Mouse (Mus musculus) spleen, postnatal 36 days (tissue): ENCODE measurements at regions not wholly inside any gene's neighbourhood (a gene's known extent, or its start where the extent isn't known, plus 50 kb on each side); places are given as distances from the start of the nearest gene placed in this dataset.

ENCODE experiments used
- DNase-seq, 2 experiments: peaks; one replicate each; pipeline ENCODE4 v3.0.0; 2022; ENCODE audit warnings: low spot score in 2 of 2, mixed read lengths in 1 of 2

DNA sequence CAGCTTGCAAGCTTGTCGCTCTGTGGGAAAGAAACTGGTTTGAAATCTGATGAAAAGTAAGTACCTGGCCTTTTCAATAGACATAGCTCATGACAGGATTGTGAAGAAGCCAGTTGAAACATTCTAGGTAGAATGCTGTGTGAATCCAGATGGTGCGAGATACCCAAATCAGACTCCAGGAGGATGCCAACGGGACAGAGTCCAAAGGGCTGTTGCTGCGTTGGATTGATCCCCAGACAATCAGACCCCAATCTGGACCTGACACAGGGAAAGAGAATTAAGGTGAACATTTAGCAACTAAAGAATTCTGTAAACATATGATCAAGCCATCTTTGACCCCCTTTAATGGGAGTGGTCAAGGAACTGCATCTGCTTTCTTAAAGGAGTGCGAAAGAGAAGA lies 296.6 kb upstream of the Gm15217 start:
- no peak for DNase-seq

DNA sequence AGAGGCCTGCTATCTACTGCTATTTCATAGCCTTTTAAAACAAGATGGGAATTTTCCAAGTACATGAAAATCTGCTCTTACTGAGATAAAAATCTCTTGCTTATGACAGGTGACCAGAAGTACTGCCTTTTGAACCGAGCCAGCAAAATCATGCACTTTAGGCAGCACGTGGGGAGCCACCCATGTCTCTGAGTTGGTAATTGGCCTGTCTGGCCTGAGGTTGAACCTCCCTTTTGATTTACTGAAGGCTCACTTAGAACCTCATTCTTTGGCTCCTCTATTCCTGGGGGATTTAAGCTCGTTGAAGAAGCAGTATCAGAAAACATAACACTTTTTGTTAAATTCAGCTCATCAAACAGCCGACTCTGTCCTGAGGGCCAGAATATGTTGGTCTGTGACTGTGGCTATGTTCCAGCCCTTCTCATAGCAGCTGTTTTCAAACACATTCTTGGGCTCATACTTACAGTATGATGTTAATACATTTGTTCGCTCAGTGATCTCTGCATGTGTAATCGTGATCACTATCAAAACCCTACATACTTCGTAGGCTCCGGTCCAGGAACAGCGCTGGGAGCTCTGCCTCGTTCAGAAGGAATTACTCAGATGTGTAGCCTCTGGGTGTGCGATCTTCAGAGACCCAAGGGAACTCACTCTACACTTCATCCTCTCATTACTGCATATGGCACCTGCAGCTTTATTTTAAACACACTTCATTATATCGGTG lies 290.1 kb upstream of the Gm15217 start:
- DNase-seq = no peak

DNA sequence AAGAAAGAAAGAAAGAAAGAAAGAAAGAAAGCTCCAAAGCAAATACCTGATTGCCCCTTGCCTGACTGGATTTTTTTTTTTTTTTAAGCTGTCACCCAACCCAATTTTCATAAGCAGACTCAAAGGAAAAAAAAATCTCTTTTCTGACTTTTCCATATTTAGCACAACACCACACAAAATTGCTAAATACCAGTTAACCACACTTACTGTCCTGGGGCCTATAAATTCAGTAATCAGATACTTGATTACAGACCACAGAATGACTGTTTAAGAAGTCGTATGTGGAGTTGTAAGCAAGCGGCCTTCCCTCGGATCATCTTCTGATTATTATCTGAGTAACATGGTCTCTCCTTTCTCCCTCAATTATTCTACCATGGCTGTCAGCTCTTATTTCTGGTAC lies 263.3 kb upstream of the Gm15217 start:
- no peak for DNase-seq

- no peak for DNase-seq
These were observed 252.7 kb upstream of the Gm15217 start for GRCm38 (mm10) chr14:46126541-46126940.

DNA sequence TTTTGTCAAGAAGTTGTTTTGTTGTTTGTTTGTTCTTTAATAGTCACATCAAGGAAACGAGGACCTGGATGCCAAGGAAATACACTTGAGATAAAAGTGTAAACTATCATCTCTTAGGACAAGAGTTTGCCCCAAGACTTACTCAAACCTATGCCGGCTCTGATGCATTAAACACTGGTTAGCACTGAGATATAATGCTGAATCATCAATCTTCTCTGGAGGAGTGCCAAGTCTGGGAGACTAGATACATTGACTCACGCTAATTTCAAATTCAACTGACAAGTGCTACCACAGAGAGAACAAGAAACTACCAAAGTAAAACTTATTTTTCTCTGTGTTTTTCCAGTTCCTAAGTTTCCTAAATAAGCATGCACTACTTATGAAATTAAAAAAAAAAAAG lies 249.5 kb upstream of the Gm15217 start:
- DNase-seq = no peak

- no peak for DNase-seq
These were observed 235.0 kb upstream of the Gm15217 start for GRCm38 (mm10) chr14:46144175-46144574.

- DNase-seq = no peak
These were observed 234.5 kb upstream of the Gm15217 start for GRCm38 (mm10) chr14:46144707-46145106.

DNA sequence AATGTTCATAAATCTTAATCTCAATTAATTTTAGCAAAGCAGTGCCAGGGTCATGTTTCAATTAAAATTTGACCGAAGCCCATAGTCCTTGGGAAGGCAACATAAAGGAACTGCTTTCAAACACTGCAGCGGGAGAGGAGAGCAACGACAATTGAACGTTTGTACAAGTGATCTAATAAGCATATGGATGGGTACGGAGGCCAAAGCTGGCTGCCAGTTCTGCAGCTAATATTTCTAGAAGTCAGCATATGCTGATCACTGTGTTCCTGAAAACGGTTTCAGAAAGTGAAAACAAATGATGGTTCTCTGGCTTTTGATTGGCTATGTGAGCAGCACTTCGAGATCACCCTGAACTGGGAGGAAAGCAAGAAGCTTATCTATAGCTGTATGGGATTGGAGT lies 233.6 kb upstream of the Gm15217 start:
- DNase-seq = no peak

- no peak for DNase-seq
These were observed 230.0 kb upstream of the Gm15217 start for GRCm38 (mm10) chr14:46149073-46149661.

- no peak for DNase-seq
These were observed 220.5 kb upstream of the Gm15217 start for GRCm38 (mm10) chr14:46158741-46159140.

- no peak for DNase-seq
These were observed 206.9 kb upstream of the Gm15217 start for GRCm38 (mm10) chr14:46172181-46172874.

DNA sequence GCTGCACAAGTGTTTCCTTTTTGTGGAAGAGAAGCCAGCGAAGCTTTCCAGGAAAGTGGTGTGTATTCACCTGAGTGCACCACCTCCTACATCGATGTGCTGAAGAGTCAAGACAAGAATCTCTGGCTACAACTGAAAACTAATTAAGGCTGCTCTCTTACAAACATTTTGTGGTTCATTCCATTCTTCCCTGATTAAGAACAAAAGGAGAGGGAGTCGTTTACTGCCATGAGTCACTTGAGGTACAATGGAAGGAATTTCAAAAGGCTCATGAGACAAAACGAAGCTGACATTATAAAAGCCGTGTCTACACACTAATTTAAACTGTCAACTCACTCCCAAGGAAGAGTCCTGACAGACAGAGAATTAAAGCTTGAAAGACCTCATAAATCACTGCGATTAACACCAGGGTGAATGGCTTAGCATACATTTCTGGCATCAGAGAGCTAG lies 206.3 kb upstream of the Gm15217 start:
- DNase-seq = no peak

DNA sequence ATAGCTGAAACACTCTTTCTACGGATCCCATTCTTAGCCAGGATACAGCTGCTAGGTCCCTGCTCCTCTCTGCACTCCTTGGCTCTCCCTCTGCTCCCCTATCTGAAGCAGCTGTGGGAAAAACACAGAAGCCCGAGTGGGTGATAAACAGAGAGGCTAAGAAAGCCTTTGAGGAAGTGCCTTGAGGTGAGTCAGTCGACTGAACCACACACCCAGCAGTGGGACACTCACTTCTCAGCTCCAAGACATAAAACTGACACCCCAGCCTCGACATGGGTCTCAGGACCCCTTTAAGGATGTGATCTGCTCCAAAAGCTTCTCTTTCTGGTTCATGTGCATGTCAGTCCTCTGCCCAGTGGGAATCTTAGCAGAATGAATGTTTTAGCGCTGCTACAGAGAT lies 204.8 kb upstream of the Gm15217 start:
- DNase-seq = no peak

- DNase-seq = no peak
These were observed 203.7 kb upstream of the Gm15217 start for GRCm38 (mm10) chr14:46175291-46176216.

DNA sequence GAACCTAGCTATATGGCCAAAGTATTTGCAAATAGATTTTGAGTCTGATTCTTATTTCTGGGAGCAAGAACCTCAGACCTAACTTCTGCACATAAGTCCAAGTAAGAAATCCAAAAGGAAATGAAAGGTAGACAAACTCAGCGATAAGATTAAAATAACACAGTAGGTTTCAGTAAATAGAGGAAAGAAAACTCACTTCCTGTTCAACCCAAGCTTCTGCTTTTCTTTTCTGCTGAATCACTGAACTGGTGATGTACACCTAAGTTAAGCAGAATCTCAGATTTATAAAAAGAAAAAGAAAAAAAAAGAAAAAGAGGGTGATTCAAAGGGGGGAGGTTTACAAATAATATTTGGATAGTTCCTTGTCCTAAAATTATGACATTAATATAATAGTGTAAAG lies 200.2 kb upstream of the Gm15217 start:
- DNase-seq = no peak

- no peak for DNase-seq
These were observed 187.4 kb upstream of the Gm15217 start for GRCm38 (mm10) chr14:46191639-46192399.

DNA sequence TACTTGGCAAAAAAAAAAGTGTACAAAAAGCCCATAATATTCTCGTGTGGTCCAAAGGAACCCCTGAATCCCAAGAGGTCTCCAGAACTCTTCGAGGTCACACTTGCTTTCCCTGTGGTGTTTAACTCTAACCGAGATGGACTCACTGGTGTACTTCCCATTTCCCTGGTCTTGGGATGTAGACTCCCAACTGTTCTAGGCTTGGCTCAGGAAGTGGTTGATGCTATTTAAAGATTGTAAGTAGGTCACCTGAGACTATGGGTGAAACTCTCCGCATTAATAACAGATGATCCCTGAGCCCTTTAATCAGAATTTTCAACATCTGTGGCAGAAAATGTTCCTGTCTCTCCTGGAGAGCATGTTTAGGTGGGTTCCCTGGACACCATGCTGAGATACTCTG lies 185.6 kb upstream of the Gm15217 start:
- DNase-seq = no peak

- no peak for DNase-seq
These were observed 183.3 kb upstream of the Gm15217 start for GRCm38 (mm10) chr14:46195939-46196338.

DNA sequence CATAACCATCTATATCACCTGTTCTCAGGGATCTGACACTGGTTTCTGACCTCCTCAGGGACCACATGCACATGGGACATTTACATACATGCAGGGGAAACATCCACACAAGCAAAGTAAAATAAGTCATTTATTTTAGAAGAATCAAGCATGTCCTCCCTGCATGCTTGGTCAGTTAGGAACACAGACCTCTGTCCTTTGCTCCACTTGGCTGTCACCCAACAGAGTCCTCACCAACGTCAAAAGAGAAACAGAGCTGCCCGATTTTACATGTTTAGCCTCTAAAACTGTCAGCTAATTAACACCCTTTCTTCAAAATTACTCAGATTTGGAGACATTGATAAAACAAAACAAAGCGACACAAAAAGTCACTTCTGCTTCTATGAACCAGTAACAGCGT lies 176.4 kb upstream of the Gm15217 start:
- no peak for DNase-seq

DNA sequence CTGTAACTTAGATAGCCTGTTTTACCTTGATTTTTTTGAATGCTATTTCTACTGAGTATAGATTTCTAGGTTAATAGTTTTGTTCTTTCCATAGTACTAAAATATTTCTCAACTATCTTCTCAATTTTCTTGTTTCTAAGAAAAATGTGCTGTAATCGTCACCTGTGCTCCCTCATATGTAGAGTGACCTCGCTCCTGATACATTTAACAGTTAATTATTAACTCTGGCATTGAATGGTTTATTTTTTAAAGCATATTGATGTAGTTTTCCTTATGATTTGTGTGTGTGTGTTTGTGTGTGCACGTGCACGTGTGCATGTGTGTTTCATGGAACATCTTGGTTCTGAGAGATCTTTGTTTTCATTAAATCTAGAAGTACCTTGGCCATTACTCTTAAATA lies 158.7 kb upstream of the Gm15217 start:
- DNase-seq = no peak
